Mouse (Mus musculus) lung, adult 18-20 months (tissue): ENCODE results near the gene Scrn3.
A peak's percentile ranks its signal among the peaks of the same experiment; 100 is the strongest.

Experiments
- DNase-seq, 2 experiments: peaks; one replicate each; pipeline ENCODE4 v3.0.0; 2022; ENCODE audit warnings: mixed read lengths in 2 of 2

Scrn3 gene

GRCm38 (mm10) chr2:73319218-73319617 is 6.8 kb downstream of the Scrn3 start:
- DNase-seq, result no peak

DNA sequence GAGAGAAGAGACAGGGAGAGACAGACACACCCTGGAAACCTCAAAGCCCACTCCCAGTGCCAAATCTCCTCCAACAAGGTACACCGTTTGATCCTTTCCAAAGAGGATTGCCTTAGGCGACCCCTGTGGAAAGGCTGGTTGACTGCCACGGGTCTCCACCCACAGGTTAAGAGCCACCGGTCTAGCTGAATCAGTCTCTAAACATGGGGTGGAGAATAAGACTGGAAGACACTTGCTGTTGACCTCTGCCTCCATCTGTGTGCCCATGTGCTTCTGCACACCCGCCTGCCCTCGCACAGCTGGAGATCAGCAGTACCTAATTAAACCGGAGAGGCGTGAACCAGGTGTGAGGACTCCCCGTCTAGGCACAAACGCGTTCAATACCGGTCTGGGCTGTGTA is 10.6 kb downstream of the Scrn3 start:
- DNase-seq, result no peak

DNA sequence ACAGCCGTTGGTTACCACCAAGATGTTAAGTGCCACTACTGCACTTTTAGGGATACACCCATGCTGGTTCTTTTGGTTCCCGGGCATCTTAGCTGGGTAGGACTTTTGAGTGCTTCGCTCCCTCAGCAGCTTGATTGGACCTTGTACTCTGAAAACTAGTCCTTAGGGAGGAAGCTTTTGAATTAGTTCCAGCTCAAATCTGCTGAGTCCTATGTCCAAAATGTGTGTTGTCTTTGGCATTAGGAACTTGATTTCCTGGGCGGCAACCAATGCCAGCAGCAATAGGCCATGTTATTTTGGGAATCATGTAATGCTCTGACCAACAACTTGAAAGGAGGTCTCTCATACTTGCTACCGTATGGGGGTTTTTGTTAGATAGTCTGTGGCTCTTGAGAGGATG is 13.5 kb downstream of the Scrn3 start:
- no peak for DNase-seq

- DNase-seq, result peak in 1 of 2 experiments; percentile 33
Measured at GRCm38 (mm10) chr2:73335949-73336348, 23.5 kb downstream of the Scrn3 start.

DNA sequence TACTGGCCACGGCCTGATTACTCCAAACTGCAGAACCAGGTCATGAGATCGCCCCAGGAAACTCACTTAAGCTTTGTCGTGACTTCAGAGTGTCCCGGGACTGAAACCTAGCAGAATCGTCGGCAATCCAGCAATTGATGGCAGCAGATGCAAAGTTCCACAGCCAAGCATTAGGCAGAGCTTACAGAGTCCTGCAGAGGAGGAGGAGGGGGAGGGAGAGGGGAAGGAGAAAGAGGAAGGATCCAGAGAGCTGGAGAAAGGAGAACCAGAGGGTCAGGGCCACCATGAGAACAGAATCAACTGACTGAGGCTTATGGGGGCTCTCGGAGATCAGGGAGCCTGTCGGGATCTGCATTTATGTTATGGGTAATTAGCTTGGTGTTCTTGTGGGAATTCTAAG is 26.0 kb downstream of the Scrn3 start:
- no peak for DNase-seq

- no peak for DNase-seq
Measured at GRCm38 (mm10) chr2:73343701-73344100, 31.3 kb downstream of the Scrn3 start.

- no peak for DNase-seq
Measured at GRCm38 (mm10) chr2:73345204-73345603, 32.8 kb downstream of the Scrn3 start.

- DNase-seq, result no peak
Measured at GRCm38 (mm10) chr2:73346345-73347086, 34.1 kb downstream of the Scrn3 start.

GRCm38 (mm10) chr2:73347136-73347535 is 34.7 kb downstream of the Scrn3 start:
- no peak for DNase-seq

GRCm38 (mm10) chr2:73347766-73348165 is 35.4 kb downstream of the Scrn3 start:
- no peak for DNase-seq

GRCm38 (mm10) chr2:73348221-73348620 is 35.8 kb downstream of the Scrn3 start:
- no peak for DNase-seq

GRCm38 (mm10) chr2:73351496-73351895 is 39.1 kb downstream of the Scrn3 start:
- peak; percentile 15 to 33 for DNase-seq

- DNase-seq, result peak; percentile 16 to 46
Measured at GRCm38 (mm10) chr2:73351927-73352374, 39.5 kb downstream of the Scrn3 start.

GRCm38 (mm10) chr2:73357004-73357403 is 44.6 kb downstream of the Scrn3 start:
- DNase-seq, result no peak

GRCm38 (mm10) chr2:73359941-73360340 is 47.5 kb downstream of the Scrn3 start:
- DNase-seq, result no peak

DNA sequence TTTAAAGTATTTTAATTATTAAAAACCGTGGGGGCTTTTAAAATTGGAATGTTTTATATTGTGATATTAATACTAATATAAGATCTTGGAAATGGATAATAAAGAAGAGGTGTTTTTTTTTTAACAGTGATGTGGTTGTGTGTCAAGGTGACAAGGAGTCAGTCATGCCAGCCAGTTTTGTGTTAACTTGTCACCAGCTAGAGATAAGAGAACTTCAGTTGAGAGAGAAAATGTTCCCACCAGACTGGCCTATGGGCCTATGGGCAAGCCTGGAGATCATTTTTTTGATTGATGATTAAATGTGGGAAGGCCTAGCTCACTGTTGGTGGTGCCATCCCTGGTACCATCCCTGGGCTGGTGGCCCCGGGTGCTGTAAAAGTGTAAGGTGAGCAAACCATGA is 48.1 kb downstream of the Scrn3 start:
- no peak for DNase-seq

DNA sequence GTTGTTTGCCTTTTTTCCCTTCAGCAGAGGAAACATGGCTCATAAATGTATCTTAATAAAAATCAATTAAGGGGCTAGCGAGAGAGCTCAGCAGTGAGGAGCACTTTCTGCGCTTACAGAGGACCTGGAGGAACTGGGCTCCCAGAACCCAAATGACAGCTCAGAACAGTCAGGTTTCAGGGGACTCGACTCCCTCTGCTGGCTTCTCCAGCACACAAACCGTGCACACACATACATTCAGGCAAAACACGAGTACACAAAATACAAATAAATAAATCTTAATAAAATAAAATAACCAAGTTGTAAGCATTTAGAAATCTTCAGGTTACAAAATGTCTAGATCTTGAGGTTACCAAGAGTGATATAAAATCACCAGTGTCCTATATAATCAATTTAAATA is 51.0 kb downstream of the Scrn3 start:
- no peak for DNase-seq

DNA sequence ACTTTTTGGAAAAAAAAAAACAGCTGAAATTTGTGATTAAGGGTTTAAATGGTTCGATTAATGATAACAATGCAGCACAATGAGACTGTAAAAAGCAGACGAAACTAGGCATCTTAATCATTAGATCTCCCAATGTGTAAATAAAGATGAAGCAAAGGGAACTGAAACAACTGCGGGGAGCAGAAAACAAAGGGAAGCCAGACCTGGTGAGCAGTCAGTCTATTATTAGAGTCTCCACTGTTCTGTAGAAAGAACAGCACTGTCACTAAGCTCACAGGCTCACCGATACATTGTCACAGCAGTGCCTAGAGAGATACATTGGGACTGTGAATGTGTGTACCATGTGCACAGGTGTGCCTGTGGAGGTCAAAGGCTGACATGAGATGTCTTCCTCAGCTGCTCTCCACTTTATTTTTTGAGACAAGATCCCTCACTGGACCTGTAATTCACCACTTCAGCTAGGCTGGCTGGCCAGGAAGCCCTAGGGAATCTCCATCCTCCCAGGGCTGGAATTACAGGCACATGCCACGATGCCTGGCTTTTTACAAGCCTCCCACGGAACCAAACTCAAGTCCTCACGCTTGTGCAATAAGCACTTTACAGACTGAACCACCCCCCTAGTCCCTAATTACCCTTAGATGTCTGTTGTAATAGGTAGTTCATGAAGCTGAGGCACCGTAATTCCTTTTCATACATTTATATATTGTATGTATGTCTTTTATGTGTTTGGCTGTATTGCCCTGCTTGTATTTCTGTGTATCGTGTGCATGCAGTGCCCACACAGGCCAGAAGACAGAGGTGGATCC is 59.3 kb downstream of the Scrn3 start:
- peak; percentile 15 to 39 for DNase-seq

GRCm38 (mm10) chr2:73378326-73378725 is 65.9 kb downstream of the Scrn3 start:
- no peak for DNase-seq

DNA sequence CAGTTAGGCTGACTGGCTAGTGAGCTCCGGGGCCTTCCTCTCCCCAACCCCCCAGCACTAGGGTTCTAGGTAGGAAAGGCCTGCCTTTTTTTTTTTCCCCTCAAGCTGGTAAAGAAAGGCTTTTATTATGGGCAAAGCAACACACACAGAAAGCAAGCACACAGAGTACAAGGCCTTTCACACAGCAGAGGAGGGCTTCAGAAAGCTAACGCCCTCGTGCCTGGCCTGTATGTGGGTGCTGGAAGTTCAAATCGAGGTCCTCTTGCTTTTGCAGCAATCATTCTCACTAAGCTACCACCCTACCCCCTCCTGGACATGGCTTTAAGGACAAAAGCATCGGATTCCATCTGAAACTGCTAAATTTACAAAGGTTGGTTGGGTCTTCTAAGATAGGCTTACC is 67.3 kb downstream of the Scrn3 start:
- DNase-seq, result no peak

DNA sequence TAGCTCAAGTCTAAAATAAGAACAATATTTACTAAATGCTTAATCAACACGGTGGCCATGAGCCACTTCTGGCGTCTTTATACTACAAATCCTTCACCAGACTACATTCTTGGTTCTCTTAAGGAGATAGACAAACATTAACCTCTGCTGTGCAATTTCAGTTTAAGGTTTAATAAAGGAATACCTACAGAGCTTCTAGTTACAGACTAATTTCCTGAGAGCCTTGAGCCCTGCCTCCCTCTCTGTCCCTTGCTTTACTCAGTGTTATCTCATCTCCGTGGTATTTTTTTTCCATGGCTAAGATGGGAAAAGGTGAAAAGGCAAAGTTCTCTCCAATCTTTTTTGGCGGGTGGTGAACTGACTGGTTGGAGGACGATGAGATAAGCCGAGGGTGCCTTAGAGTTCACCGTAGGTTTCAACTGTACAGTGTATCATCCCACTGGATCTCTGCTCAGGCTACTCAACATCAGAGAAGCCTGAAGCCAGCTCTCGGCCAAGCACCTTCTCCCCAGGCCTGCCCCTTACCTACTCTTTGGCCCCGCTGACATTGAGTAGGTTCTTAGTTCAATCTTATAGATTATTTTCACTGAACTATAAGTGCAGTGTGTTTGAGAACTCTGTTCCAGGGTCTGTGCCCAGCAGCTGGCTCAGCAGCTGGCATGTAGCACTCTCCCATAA is 68.0 kb downstream of the Scrn3 start:
- no peak for DNase-seq

DNA sequence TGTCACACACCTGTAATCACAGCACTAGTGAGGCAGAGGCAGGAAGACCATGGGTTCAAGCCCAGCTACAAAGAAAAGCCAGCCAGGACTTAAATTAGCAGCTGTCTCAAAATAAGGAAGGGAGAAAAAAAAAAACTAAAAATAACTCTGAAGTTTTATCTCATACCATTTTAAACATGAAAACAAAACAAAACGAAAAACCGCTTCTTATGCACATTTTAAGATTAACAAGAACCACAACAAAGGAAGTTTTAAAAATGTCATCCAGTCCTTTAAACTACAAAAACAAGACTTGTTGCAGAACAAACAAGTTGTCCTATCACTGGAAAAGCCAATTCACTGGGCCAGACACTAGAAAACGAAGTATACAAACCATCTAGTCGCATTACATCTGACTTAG is 72.8 kb downstream of the Scrn3 start:
- DNase-seq, result no peak

DNA sequence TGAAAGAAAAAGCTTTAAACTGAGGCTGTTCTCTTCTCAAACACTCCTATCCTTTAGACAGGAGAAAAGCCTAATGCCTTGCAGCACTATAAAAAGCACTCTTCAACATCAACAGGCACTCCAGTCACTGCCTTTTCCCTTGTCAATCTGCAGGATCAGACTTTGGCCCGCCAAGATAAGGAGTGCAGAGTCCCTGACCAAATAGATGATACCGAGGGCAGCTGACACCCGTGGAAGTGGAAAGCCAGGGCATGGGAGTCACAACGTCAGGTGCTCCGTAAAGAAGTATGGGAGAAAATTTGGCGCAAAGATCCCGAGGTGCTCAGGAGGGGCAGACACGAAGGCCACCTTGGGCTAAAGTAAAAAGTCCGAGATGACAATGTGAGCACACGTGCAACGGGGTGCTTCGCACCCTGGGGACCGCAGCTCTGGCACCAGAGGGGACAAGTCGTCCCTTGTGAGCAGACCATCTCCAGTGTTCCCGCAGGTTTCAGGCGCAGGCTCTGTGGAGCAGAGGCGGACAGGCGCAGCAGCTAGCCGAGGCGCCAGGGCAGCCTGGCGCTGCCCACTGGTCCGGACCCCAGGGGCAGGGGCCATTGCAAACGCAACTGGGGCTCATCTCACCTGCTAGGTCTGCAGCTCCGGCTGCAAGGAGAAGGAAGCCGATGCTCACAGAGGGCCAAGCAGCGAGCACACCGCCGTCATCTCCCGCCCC is 73.4 kb downstream of the Scrn3 start:
- no peak for DNase-seq
